23 mouse cellular contexts compared by ENCODE assay signal in genomic region chr17:80734700-80735099, GRCm38 (mm10).
"Had no signal": no experiment of that assay in that cellular context is flagged by ENCODE, and none has a peak within 500 bp of the region (broad histone marks: within the 10 kb centered on the region; RNA-seq: fewer than 3 reads in every experiment).

No protein-coding gene starts in this region.

- H3K27ac ChIP-seq: limb, embryonic 10.5 days; limb, embryonic 13.5 days; liver, embryonic 12.5 days; liver, embryonic 15.5 days; macrophage; neural tube, embryonic 12.5 days; neural tube, embryonic 15.5 days had no signal

- H3K9ac ChIP-seq: limb, embryonic 13.5 days; liver, embryonic 12.5 days; liver, embryonic 15.5 days; neural tube, embryonic 12.5 days; neural tube, embryonic 15.5 days had no signal

- ATAC-seq: intestine, embryonic 16.5 days; liver, embryonic 12.5 days had no signal

- H3K9me3 ChIP-seq: limb, embryonic 10.5 days; limb, embryonic 13.5 days; liver, embryonic 12.5 days; liver, embryonic 15.5 days; neural tube, embryonic 12.5 days; neural tube, embryonic 15.5 days had no signal

- H3K36me3 ChIP-seq: limb, embryonic 10.5 days; limb, embryonic 13.5 days; liver, embryonic 12.5 days; liver, embryonic 15.5 days; neural tube, embryonic 12.5 days; neural tube, embryonic 15.5 days had no signal

- H3K4me2 ChIP-seq: limb, embryonic 13.5 days; liver, embryonic 12.5 days; liver, embryonic 15.5 days; midbrain, embryonic 11.5 days; neural tube, embryonic 12.5 days; neural tube, embryonic 15.5 days had no signal

- H3K27me3 ChIP-seq: limb, embryonic 13.5 days; liver, embryonic 12.5 days; liver, embryonic 15.5 days; neural tube, embryonic 12.5 days; neural tube, embryonic 15.5 days had no signal

- H3K4me3 ChIP-seq: limb, embryonic 10.5 days; limb, embryonic 13.5 days; liver, embryonic 12.5 days; liver, embryonic 15.5 days; neural tube, embryonic 12.5 days; neural tube, embryonic 15.5 days had no signal

- H3K4me1 ChIP-seq: limb, embryonic 10.5 days; limb, embryonic 13.5 days; liver, embryonic 12.5 days; liver, embryonic 15.5 days; neural tube, embryonic 12.5 days; neural tube, embryonic 15.5 days had no signal

- DNase-seq: kidney, adult 18-20 months; kidney, adult 9 months; kidney, postnatal 14 days; kidney, postnatal 4 days; liver; lung, adult 2 months; lung, postnatal 14 days; midbrain, embryonic 14.5 days; right cerebral cortex, adult 18-20 months; right cerebral cortex, postnatal 25 days; spleen, adult 18-20 months; thymus, adult 18-20 months; thymus, postnatal 14 days; thymus, postnatal 4 days had no signal
